Mouse (Mus musculus): ENCODE measurements at regions not wholly inside any gene's neighbourhood (a gene's known extent, or its start where the extent isn't known, plus 50 kb on each side); places are given as distances from the start of the nearest gene placed in this dataset.
"Not testable (repeated sequence)": the region's sequence is repeated elsewhere in the genome, so short reads cannot be mapped to it uniquely, and the experiment has no call there.

DNA sequence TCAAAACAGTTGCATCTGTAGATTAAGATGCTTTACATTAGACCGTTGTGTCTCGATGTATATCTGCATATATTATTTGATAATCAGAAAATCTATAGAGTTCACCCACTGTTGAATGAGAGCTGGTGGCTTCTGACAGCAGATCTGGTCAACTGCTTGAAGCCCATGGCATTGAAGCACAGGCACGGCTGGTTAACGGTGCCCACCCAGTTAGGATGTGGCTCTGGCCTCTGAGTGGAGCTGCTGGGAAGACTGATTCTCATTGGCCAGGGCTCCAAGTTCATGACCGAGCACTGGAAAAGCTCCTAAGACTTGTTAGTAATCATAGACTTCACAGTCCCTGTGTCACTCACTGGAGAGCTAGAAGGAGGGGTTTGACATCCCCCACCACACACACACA is 51.2 kb upstream of the Cldn34a start:
- in situ Hi-C loops (cut with MboI, MseI): not testable (repeated sequence)

DNA sequence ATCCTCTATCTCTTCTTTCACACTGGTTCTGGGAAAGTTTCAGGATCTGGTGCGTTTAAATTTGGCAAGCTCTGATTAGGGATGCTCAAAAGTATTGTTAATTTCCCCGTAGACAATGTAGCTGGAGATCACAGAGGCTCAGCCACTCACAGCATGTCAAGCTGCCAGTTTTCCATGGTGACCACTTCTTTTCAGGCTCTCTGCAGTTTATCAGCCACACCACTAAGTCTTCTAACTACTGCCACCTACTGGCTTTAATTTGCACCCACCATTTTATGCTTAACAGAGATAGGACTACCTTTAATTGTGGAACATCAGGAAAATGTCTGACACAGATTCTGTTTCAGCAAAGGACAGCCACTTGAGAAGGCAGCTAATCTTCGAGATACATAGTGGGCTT is 57.7 kb upstream of the Cldn34a start:
- in situ Hi-C loops (cut with MboI, MseI): loop anchor here (5.0 kb wide), 1 partner anchor 88 kb away; no protein-coding TSS in a partner anchor

DNA sequence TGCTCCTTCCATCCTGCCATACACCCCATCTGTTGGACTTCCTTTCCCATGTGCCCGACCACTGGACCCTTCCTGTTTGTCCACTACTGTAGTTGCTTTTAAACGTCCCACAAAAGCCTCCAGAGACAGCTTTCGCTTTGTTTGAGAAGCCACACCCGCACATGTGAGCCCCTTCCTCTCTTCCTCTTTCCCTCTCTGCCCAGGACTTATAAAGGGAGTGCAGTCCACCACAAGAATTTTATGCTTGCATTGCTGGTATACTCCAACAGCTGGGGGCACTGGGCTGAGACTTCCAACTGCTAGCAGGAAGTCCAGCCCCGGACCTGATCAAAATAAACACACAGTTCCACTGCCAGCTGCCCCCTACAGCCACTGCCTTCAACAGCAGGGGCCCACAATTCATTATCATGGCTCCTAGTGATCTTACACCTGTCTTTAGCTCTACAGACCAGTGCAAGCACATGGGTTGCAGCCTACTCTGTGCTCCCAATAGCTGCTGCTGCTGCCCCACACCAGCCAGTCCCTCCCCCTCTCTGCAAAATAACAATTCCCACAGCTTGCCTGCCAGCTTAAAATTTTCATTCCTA is 63.7 kb upstream of the Cldn34a start:
- in situ Hi-C loops (cut with MboI, MseI): not testable (repeated sequence)

DNA sequence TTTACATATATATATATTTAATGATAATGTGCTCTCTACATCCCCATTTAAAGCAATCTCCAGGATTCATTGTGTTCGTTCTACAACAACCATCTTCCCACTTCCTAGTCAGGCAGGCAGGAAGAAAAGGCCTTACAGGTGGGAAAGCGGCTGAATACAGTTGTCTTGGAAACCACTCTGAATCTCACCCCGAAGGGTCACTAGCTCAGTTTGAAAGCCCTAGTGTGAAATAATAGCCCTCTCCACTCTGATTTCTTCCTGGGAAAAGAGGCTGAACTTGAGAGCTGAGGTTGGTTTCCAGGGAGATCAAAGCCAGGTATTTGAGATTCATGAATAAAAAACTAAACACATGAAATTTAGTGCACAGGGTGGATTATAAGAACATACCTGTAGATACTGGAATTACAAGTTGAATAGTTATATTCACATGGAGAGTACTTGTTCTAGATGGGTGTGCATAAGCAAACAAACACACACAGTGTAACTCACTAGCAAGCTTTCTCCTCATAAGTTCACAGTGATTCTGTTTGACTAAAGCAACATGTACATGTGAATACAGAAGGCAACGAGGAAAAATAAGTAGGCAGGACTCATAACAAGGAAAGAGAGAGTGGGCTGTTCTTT is 91.6 kb upstream of the Cldn34a start:
- in situ Hi-C loops (cut with MboI, MseI): no loop called here

DNA sequence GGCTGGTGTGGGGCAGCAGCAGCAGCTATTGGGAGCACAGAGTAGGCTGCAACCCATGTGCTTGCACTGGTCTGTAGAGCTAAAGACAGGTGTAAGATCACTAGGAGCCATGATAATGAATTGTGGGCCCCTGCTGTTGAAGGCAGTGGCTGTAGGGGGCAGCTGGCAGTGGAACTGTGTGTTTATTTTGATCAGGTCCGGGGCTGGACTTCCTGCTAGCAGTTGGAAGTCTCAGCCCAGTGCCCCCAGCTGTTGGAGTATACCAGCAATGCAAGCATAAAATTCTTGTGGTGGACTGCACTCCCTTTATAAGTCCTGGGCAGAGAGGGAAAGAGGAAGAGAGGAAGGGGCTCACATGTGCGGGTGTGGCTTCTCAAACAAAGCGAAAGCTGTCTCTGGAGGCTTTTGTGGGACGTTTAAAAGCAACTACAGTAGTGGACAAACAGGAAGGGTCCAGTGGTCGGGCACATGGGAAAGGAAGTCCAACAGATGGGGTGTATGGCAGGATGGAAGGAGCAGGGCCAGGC is 56.0 kb upstream of the Gpr173 start:
- in situ Hi-C loops (cut with MboI, MseI): not testable (repeated sequence)

DNA sequence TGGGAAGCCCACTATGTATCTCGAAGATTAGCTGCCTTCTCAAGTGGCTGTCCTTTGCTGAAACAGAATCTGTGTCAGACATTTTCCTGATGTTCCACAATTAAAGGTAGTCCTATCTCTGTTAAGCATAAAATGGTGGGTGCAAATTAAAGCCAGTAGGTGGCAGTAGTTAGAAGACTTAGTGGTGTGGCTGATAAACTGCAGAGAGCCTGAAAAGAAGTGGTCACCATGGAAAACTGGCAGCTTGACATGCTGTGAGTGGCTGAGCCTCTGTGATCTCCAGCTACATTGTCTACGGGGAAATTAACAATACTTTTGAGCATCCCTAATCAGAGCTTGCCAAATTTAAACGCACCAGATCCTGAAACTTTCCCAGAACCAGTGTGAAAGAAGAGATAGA is 50.0 kb upstream of the Gpr173 start:
- in situ Hi-C loops (cut with MboI, MseI): loop anchor here (5.0 kb wide), 1 partner anchor 89 kb away; no protein-coding TSS in a partner anchor
